Mouse (Mus musculus) megakaryocyte, adult 5-6 weeks (primary cell): ENCODE data around the gene Celf2. TPM values are rescaled to one million over a fixed set of nuclear protein-coding genes. Genes with fewer than 3 reads are reported as not detected.

Source experiments
- ATAC-seq: 2 replicates; pipeline ENCODE4 v1.8.0; 2016; ENCODE audit warnings: mild to moderate bottlenecking, inconsistent platforms; ENCODE audit not compliant: poor library complexity, severe bottlenecking
- total RNA-seq, 2 experiments: library from RNA; stranded (forward) in 1 of 2; stranded (reverse) in 1 of 2; fragments of 153-499, 151-499 nt in 1 of 2; fragments of 221-1000, 200-1000 nt in 1 of 2; gene quantifications; 2 replicates each; pipeline versions ENCODE4 v1.2.3 to v1.2.4; 2015 to 2017

The Celf2 gene
- total RNA-seq, 2 experiments from 2014 or later, result 162 to 171 TPM

DNA sequence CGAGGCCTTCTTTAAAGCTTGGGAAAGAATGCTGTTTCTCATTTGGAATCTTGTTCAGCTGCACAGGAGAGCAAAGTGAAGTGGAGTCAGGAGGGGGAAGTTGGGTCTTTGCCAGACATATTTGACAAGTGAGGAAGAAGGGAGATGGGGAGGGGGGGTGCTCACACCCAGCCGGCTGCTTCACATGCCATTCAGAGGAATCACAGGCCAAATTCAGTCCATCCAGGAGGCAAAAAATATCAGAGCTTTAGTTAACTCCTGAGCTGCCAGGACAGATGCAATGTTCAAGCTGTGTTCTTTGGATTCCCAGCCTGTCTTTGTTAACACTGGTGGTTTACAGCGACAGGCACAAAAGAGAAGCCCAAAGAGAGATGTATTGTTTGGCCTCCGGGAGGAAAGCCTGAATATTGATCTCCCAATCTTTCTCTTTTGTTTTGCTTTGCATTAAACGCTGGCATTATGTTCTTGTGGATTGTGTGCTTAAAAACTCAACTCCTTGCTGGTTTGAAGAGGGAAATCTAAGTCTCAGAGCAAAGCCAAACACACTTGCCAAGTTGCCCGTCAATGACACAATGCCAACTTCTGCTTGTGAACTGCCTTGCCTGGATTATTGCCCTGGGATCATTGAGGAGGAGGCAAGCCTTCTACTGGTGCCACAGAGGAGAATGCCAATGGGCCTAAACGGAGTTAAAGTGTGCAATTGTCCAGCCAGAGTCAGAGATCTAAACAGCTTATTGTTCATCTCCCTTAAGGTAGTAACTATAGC is 420.1 kb downstream of the Celf2 start:
- no peak for ATAC-seq

DNA sequence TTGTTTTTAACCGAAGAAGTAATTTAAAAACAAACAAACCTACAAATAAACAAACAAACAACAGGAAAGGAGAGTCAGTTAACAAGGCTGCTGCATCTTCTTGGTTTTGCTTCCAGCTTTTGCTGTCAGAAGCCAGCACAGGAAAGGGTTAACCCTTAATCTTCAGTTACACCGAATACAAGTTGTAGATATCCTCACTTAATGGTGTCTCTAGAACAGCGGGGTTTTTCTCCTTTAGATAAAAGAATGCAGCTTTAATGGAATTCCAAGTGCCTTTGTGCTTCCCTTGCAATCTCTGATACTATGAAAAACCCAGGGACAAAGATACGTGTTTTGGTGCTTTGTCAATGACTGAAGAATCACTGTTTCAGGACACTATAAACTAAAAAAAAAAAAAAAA is 420.8 kb downstream of the Celf2 start:
- no peak for ATAC-seq

DNA sequence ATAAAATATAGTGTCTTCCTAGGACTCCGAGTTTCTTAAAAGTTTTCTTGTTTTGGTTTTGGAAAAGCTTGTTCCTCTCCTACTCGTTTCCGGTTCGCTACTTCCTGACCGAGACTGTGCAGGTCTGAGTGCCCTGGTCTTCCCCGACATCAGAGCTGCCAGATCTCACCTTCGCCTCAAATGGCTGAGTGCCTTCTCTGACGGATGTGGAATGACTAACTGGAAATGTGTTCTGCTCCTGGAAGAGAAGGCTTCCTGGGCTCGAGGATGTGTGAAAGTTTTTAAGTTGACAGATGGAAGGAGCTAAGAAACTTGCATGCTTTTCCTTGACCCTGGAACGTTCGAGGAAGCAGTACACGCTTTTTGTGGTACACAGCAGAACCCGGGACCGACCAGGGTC is 421.9 kb downstream of the Celf2 start:
- ATAC-seq, result no peak

DNA sequence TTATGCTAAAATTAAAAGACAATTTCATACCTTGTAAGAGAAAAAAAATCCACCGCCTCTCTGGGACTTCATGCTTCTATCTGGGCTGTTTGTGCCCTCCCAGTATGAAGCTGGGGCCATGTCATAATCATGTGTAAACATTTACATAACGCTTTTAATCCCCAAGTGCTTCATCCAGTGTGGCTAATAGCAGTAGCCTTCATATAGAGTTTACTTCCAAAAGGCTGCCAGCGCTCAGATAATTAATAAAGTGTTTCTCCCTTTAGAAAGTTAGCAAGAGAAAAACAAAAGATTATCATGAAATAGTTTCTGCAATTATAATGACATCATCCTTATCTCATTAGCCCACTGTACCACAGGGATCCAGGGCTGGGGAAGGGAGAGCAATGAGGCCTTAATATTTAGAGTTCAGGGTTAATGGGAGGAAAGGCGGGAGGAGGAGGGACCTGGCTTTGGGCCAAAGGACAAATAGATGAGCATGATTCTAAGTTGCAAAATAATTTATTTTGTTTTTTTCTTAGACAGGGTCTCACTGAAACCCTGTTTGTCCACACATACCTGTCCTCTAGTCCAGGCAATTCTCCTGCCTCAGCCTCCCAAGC is 425.8 kb downstream of the Celf2 start:
- ATAC-seq, result no peak

DNA sequence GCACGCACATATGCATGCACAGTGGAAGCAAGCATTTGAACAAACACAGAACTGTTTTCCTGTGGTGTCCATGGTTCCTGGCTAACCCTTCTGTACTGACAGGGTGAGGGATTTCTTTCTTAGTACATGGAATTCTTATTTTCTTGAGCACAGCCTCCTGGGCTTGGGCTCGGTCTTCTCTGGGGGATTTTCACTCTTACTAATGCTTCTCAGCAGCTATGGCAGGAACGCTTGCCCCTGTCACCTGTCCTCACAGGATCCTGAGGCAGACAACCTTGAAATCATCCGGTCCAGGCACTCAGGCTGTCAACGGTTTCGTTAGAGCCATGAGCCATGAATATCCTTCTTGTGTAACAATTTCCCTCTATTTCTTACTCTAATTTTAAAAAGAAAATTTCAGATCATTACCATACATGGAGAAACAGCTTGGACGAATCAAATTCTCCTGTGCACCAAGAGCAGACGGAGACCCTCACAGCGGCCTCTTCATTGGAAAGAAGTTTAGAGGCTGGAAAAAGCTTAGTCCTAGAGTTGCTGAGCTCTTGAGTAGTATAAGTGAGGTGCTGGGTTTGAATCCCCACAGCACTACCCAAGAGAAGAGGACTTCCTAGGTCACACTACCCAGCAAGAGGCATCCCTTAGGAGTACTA is 426.9 kb downstream of the Celf2 start:
- no peak for ATAC-seq

- ATAC-seq, result no peak
Observed at GRCm38 (mm10) chr2:7080794-7081783, 428.3 kb downstream of the Celf2 start.

- no peak for ATAC-seq
Observed at GRCm38 (mm10) chr2:7080086-7080485, 429.3 kb downstream of the Celf2 start.

DNA sequence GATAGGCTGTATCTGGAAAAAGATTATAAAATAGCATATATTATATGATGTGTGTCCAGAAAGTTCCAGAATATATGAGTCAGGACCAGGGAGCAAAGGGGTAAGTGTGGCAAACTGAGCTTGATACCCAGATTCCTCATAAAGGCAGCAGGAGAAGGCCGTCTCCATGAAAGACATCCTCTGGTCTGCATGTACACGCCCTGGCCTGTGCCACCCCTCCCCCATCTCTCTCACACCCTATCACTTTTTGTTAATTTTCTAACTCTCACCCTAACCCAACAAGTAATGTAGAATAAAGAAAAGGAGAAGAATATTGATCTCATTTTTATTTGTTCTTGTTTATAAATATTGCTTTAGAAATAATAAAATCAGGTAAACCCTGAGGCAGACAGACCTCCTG is 430.0 kb downstream of the Celf2 start:
- ATAC-seq, result no peak

DNA sequence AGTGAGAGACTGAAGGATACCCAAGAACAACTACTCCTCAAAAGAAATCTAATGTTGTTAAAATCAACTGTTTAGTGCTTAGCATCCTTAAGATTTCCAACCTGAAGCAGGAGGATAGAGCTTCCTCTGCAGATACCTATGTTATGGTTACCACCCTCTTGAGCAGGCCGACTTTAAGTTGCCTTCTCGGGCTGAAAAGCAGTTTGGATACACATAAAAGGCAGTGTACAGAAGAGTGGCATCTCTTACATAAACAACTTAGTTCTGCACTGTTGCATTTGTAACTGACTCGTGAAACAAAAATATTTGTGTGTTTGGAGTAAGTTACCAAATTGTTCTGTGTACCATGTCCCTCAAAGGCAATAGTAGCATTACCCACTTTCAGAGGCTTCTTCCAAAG is 435.6 kb downstream of the Celf2 start:
- ATAC-seq, result no peak

- no peak for ATAC-seq
Observed at GRCm38 (mm10) chr2:7072344-7073265, 436.8 kb downstream of the Celf2 start.

GRCm38 (mm10) chr2:7069458-7069857 is 439.9 kb downstream of the Celf2 start:
- no peak for ATAC-seq

GRCm38 (mm10) chr2:7068281-7068680 is 441.1 kb downstream of the Celf2 start:
- no peak for ATAC-seq

DNA sequence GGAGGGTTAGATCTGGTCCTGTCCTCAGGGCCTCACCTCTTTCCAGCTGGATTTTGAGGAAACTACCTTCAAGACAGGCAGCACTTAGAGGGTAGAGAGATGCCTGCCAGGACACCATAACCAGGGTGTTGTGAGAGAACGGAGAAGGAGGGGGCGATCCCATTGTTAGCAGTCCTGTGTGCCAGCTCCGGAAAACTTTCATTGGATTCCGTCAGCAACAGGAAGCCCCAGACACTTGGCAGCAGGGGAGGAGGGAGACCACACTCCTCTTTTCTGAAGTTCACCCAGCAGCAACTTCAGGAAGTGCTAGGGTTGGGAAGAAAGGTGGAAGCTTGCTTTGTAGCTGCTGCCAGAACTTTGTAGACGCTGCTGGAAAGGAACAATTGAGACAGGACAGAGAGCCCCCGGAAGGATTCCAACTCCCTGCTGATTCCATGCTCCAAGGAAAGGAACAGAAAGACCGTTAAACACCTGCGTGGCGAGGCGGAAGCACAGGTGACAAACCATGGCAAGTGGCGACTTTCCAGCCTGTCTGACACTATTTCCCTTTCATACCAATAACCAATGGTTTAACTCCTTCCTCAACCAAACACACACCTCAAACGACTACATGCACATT is 445.7 kb downstream of the Celf2 start:
- ATAC-seq, result no peak

GRCm38 (mm10) chr2:7060490-7061105 is 448.8 kb downstream of the Celf2 start:
- ATAC-seq, result no peak

GRCm38 (mm10) chr2:7056401-7056800 is 453.0 kb downstream of the Celf2 start:
- no peak for ATAC-seq

DNA sequence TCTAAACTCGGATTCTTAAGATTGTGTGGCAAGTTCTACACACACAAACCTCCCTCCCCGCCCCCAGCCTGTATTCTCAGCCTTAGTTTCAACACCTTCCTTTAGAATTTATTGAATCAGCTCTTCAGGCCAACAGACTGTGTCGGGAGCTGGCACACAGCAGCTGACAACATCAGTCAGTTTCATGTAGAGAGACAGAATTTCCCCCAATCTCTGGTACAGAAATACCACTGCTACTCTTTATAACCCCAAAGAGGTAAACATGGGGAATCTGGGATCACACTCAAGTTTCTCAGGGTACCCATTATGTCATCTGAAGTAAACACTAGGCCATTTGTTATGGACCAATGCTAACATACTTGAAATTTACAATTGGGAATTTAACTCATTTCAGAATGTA is 453.4 kb downstream of the Celf2 start:
- no peak for ATAC-seq

DNA sequence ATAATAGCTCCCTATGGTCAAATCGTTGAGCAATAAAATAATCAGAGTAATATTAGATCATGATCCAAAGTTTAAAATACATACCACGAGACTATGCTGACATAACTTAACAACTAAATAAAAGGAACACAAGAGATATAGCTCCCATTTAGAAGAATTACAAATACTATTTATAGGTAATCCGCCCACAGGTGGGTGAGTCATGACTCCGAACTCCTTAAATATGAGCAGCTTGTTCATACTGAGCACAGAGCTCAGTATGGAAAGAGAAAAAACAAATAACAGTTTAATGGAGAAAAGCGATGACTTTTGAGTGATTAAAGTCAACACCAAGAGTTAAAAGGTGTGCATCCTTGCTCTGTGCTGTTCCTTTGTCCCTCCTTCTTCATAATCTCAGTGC is 458.3 kb downstream of the Celf2 start:
- no peak for ATAC-seq

GRCm38 (mm10) chr2:7046155-7046554 is 463.2 kb downstream of the Celf2 start:
- ATAC-seq, result no peak

DNA sequence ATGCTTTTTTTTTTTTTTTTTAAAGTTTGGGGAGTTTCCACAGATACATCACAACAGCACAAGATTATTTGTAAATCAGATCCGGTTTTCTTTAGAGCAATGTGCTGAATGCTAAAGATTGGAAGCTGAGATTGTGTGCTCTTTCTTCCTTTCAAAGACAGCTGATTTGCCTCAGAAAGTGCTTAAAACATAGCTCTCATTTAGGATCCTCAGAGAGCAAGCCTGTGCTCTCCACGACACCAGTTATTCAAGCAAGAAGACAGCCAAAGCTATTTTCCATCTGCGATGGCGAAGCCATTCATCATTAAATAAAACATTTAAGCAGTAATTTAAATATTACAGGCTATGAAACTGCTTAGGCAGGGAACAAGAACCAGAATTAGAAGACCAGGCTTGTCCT is 463.8 kb downstream of the Celf2 start:
- ATAC-seq, result no peak
